Mouse (Mus musculus) spleen, adult 2 months (tissue): ENCODE results near the gene Olfr598. TPM values are rescaled to one million over a fixed set of nuclear protein-coding genes. Genes with fewer than 3 reads are reported as not detected.
"Not testable (repeated sequence)": the region's sequence is repeated elsewhere in the genome, so short reads cannot be mapped to it uniquely, and the experiment has no call there.

Experiments
- DNase-seq, 2 experiments: peaks; one replicate each; pipeline versions ENCODE4 v3.0.0 to v3.0.0-alpha.2; 2012 to 2021; ENCODE audit warnings: low spot score in 2 of 2, low read depth in 1 of 2
- H3K27ac ChIP-seq: fragments of 200-500 bp; 2 replicates; pipeline ENCODE4 v1.5.1; 2012; ENCODE audit warnings: low read length, inconsistent platforms; ENCODE audit not compliant: insufficient read depth
- H3K27me3 ChIP-seq: fragments of 200-500 bp; 2 replicates; pipeline ENCODE4 v1.6.1; 2012; ENCODE audit warnings: mild to moderate bottlenecking, moderate library complexity, low read length, inconsistent platforms; ENCODE audit not compliant: control insufficient read depth, insufficient read depth
- H3K36me3 ChIP-seq: fragments of 200-500 bp; 2 replicates; pipeline ENCODE4 v1.6.1; 2012; ENCODE audit warnings: mild to moderate bottlenecking, low read length, inconsistent platforms; ENCODE audit not compliant: control insufficient read depth, insufficient read depth
- H3K4me1 ChIP-seq: fragments of 200-500 bp; 2 replicates; pipeline ENCODE4 v1.6.1; 2011; ENCODE audit warnings: inconsistent platforms; ENCODE audit not compliant: control insufficient read depth, insufficient read depth, insufficient read length
- H3K4me3 ChIP-seq: fragments of 200-500 bp; 2 replicates; pipeline ENCODE4 v1.5.1; 2011; ENCODE audit warnings: mild to moderate bottlenecking, inconsistent platforms; ENCODE audit not compliant: insufficient read depth, insufficient read length; ENCODE audit errors: extremely low read depth
- CTCF ChIP-seq: fragments of 200-500 bp; IDR thresholded peaks from 2 replicates; pipeline ENCODE4 v1.5.1; 2011; ENCODE audit warnings: mild to moderate bottlenecking, inconsistent platforms; ENCODE audit not compliant: insufficient read depth, insufficient read length, insufficient replicate concordance; ENCODE audit errors: extremely low read depth
- POLR2A ChIP-seq: fragments of 200-500 bp; IDR thresholded peaks from 2 replicates; pipeline ENCODE4 v1.6.1; 2011; ENCODE audit warnings: low read depth, low read length, inconsistent platforms
- WGBS: fragments of 180-500 bp; shearing (Covaris S2); methylation state at CpG from one replicate; pipeline ENCODE4 v1.1.7; 2018; 5-methylcytosine and 5-hydroxymethylcytosine counted together
- polyA plus RNA-seq: library from polyadenylated mRNA; depleted of rRNA; stranded (reverse); fragments of >200 nt; gene quantifications from 2 replicates; pipeline ENCODE4 v1.2.3, GENCODE M21; 2012; rRNA removed

The Olfr598 gene
- not detected in 2 replicates for polyA plus RNA-seq

DNA sequence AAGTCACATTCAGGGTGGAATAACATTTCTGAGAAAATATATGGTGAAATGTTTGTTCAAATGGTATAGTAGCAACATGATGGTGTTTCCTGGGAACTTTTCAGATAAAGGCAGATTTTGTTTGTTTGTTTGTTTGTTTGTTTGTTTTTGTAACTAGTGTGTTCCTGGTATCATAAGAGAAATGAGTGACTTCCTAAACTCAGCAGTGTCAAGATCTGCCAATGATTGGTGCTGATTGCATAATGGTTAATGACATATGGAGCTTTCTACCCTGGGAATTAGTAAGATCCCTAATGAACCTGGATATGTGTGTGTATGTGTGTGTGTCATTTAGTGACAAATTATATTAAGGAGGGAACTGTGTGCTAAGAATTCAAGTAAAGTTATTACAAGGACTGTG, at the start of gene Olfr598:
Gene Olfr598, plus strand, starts transcription at position 301 of the 400 bp plus-strand sequence.
- no peak for DNase-seq
- H3K27me3 ChIP-seq = no peaks in the 10 kb centered on the region
- no peaks in the 10 kb centered on the region for H3K4me1 ChIP-seq
- H3K4me3 ChIP-seq = no peak within 1 kb of the TSS
- no peaks in the 10 kb centered on the region for H3K36me3 ChIP-seq
- TF ChIP-seq POLR2A = no peak
- TF ChIP-seq CTCF = no peak
- H3K27ac ChIP-seq = no peak within 1 kb of the TSS

DNA sequence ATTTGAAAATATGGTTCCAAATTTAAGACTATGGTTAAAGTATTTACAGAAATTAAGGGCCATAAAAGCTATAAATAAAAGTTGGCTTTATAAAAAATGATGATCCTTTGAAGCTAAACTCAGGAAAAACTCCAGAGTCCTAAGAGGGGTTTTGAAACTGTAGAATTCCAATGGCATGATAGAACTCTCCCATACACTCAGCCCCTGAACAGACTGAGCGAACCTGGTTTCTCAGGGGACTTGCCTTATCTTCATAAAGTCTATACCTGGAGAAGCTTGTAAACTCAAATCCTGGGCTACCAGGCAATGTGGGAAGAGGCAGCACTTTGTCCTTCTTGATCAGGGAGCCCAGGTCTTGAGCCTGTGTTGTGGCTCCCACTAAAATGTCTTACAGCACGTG, 18.0 kb upstream of the Olfr598 start, which contains the start of gene Olfr596:
Gene Olfr596, plus strand, starts transcription at position 301 of the 400 bp plus-strand sequence.
- H3K4me1 ChIP-seq, H3K4me3 ChIP-seq, DNase-seq, H3K27ac ChIP-seq, H3K27me3 ChIP-seq, H3K36me3 ChIP-seq: not testable (repeated sequence)
- WGBS = 85% methylated on average over 2 of the region's 2 CpGs

DNA sequence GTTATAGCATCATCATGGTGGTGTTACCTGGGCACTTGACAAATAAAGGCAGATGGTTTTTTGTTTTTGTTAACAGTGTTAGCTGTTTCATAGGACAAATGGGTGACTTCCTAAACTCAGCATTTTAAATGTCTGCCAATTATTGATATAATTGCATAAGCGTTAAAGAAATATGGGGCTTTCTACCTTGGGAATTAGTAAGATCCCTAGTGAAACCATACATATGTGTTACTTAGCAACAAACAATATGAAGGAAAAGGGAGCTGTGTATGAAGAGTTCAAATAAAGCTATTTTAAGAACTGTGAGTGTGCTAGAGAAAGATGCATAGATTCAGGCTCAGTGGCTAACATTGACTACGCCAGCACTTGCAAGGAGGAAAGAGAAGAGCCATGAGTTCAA, 7.4 kb upstream of the Olfr598 start, which contains the start of gene Olfr597:
Gene Olfr597, plus strand, starts transcription at position 301 of the 400 bp plus-strand sequence.
- not testable (repeated sequence) for DNase-seq, H3K27ac ChIP-seq, H3K4me1 ChIP-seq, H3K4me3 ChIP-seq, H3K36me3 ChIP-seq, H3K27me3 ChIP-seq
- 90% methylated on average over 2 of the region's 2 CpGs for WGBS

DNA sequence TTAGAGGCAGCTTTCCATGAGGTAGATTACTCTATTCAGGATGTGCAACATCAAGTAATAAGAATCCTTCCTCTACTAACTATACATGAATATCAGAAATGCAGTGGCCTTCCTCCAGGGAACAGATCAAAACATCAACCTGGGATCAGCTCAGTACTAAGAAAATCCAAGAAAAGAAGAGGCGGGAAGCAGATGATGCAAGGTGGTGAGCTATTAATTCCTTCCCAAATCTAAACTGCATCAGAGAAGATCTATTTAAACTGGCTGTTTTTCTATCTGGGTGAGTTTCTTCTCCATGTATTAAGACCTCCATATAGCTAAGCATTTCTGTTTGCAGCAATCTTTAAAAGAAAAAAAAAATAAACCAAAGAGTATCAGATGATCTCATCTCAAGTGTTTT, 12.2 kb downstream of the Olfr598 start, which contains the start of gene Olfr599:
Gene Olfr599, plus strand, starts transcription at position 301 of the 400 bp plus-strand sequence.
- no peaks in the 10 kb centered on the region for H3K27me3 ChIP-seq

DNA sequence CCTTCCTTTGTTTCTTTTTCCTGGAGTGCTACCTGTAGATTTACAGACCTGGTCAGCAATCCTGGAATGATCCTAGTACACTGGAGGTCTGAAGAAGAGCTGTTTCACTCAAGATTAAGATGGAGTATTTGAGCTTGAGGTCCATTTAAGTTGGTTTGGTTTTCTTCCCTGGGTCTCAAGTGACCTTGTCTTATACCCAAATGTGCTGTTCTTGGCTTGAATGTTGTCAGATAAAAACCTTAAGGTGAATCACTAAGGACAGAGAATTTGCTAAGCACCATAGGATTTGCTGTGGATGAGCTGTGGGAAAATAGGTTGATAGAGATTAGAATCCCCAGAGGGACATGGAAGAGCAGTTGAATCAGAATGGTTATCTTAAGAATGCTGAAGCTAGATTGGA, 26.2 kb downstream of the Olfr598 start, which contains the start of gene Olfr600:
Gene Olfr600, minus strand, starts transcription at position 101 of the 400 bp plus-strand sequence.
- no peaks in the 10 kb centered on the region for H3K4me1 ChIP-seq

More for the DNA sequence above, 12.2 kb downstream of the Olfr598 start, which contains the start of gene Olfr599:
- Histone ChIP-seq H3K27ac (no peak within 1 kb of the TSS), H3K4me3 (no peak within 1 kb of the TSS), H3K4me1 (no peaks in the 10 kb centered on the region), H3K36me3 (no peaks in the 10 kb centered on the region)
- TF ChIP-seq CTCF = no peak
- no peak for TF ChIP-seq POLR2A
- no peak for DNase-seq
- 85% methylated on average over 1 of the region's 1 CpGs for WGBS

DNA sequence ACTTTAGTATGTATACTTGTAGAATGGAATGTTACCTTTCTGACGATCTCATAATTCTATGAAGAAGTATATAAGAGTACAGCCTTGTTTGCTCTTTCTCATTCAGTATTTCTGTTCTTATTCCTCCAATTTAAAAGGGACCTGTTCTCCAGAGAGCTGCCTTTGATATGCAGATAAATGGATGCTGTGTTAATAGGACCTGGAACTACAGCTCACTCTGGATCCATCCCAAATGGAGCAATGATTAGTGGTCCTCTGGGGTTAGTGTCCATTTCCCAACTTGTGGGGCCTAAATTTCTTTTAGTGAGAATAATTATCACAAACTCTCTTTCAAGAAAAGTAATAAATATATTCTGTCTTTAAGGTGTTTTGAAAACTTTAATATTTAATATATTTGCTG, 39.2 kb downstream of the Olfr598 start, which contains the start of gene Olfr601:
Gene Olfr601, minus strand, starts transcription at position 101 of the 400 bp plus-strand sequence.
- no peak within 1 kb of the TSS for H3K27ac ChIP-seq
- H3K4me3 ChIP-seq = no peak within 1 kb of the TSS
- WGBS = 89% methylated on average over 1 of the region's 1 CpGs
- TF ChIP-seq POLR2A = no peak
- no peak for TF ChIP-seq CTCF
- H3K36me3 ChIP-seq = no peaks in the 10 kb centered on the region
- no peaks in the 10 kb centered on the region for H3K4me1 ChIP-seq
- DNase-seq = no peak
- no peaks in the 10 kb centered on the region for H3K27me3 ChIP-seq

More for the DNA sequence above, 26.2 kb downstream of the Olfr598 start, which contains the start of gene Olfr600:
- TF ChIP-seq POLR2A = no peak
- TF ChIP-seq CTCF = no peak
- no peak within 1 kb of the TSS for H3K27ac ChIP-seq
- H3K27me3 ChIP-seq = no peaks in the 10 kb centered on the region
- no peak for DNase-seq
- no peak within 1 kb of the TSS for H3K4me3 ChIP-seq
- H3K36me3 ChIP-seq = no peaks in the 10 kb centered on the region

Other genes with a start within 250 kb of the Olfr598 start
- gene Olfr584, start 241.7 kb upstream of the Olfr598 start, polyA plus RNA-seq = not detected in 2 replicates
- gene Olfr585, start 225.8 kb upstream of the Olfr598 start, polyA plus RNA-seq = not detected in 2 replicates
- not detected in 2 replicates for gene Olfr586, start 197.9 kb upstream of the Olfr598 start, polyA plus RNA-seq
- gene Olfr588-ps1, start 182.7 kb upstream of the Olfr598 start, polyA plus RNA-seq = not detected in 2 replicates
- not detected in 2 replicates for gene Olfr589, start 167.2 kb upstream of the Olfr598 start, polyA plus RNA-seq
- gene Olfr591, start 145.2 kb upstream of the Olfr598 start, polyA plus RNA-seq = not detected in 2 replicates
- gene Olfr592, start 138.8 kb upstream of the Olfr598 start, polyA plus RNA-seq = not detected in 2 replicates
- gene Olfr593, start 111.7 kb upstream of the Olfr598 start, polyA plus RNA-seq = not detected in 2 replicates
- gene Olfr594, start 106.6 kb upstream of the Olfr598 start, polyA plus RNA-seq = not detected in 2 replicates
- gene Usp17ld, start 71.1 kb upstream of the Olfr598 start, polyA plus RNA-seq = not detected in 2 replicates
- gene Olfr596, start 17.9 kb upstream of the Olfr598 start, polyA plus RNA-seq = not detected in 2 replicates
- not detected in 2 replicates for gene Olfr597, start 7.3 kb upstream of the Olfr598 start, polyA plus RNA-seq
- not detected in 2 replicates for gene Olfr599, start 12.3 kb downstream of the Olfr598 start, polyA plus RNA-seq
- not detected in 2 replicates for gene Olfr600, start 26.1 kb downstream of the Olfr598 start, polyA plus RNA-seq
- gene Olfr601, start 39.1 kb downstream of the Olfr598 start, polyA plus RNA-seq = not detected in 2 replicates
- not detected in 2 replicates for gene Olfr603, start 62.6 kb downstream of the Olfr598 start, polyA plus RNA-seq
- not detected in 2 replicates for gene Usp17lc, start 91.5 kb downstream of the Olfr598 start, polyA plus RNA-seq
- not detected in 2 replicates for gene Olfr605, start 121.9 kb downstream of the Olfr598 start, polyA plus RNA-seq
- gene Olfr606, start 125.5 kb downstream of the Olfr598 start, polyA plus RNA-seq = not detected in 2 replicates
- not detected in 2 replicates for gene Olfr607, start 140.6 kb downstream of the Olfr598 start, polyA plus RNA-seq
- gene Olfr608, start 146.3 kb downstream of the Olfr598 start, polyA plus RNA-seq = not detected in 2 replicates
- gene Olfr609, start 174.5 kb downstream of the Olfr598 start, polyA plus RNA-seq = not detected in 2 replicates
- not detected in 2 replicates for gene Olfr610, start 188.6 kb downstream of the Olfr598 start, polyA plus RNA-seq
- gene Olfr611, start 197.3 kb downstream of the Olfr598 start, polyA plus RNA-seq = not detected in 2 replicates
- not detected in 2 replicates for gene Olfr612, start 219.1 kb downstream of the Olfr598 start, polyA plus RNA-seq
- gene Olfr613, start 224.5 kb downstream of the Olfr598 start, polyA plus RNA-seq = not detected in 2 replicates
- not detected in 2 replicates for gene Olfr615, start 232.5 kb downstream of the Olfr598 start, polyA plus RNA-seq
- gene Olfr616, start 245.6 kb downstream of the Olfr598 start, polyA plus RNA-seq = not detected in 2 replicates
- not detected in 2 replicates for gene Olfr617, start 249.5 kb downstream of the Olfr598 start, polyA plus RNA-seq